Mouse (Mus musculus) liver, adult 2 months (tissue): ENCODE measurements around the gene Spag5.

Experiments used
- CTCF ChIP-seq: fragments of 200-500 bp; IDR thresholded peaks from 2 replicates; pipeline ENCODE4 v1.5.1; 2011; ENCODE audit warnings: low read depth, low read length, control low read depth
- POLR2A ChIP-seq: fragments of 200-500 bp; IDR thresholded peaks from 2 replicates; pipeline ENCODE4 v1.6.1; 2011; ENCODE audit warnings: low read length, control low read depth; ENCODE audit not compliant: insufficient read depth; ENCODE audit errors: extremely low read depth

DNA sequence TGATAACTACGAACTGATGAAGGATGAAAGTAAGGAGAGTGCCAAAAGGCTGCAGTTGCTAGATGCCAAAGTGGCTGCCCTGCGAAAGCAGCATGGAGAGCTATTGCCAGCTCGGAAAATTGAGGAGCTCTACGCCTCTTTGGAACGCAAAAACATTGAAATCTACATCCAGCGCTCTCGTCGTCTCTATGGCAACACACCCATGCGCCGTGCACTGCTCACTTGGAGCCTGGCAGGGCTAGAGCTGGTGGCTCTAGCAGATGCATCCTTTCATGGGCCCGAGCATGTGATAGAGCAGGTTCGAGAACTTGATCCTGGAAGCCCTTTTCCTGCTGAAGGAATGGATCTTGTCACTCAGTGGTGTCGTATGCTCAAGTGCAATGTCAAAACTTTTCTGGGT lies 29.3 kb upstream of the Spag5 start:
- TF ChIP-seq CTCF (no peak), POLR2A (no peak)
